8 mouse cellular contexts compared by ENCODE assay signal in genomic region chr8:95351461-95351860, GRCm38 (mm10). TPM values are rescaled to one million over a fixed set of nuclear protein-coding genes. Genes with fewer than 3 reads are reported as not detected.
DNase-seq lines count a peak whose midpoint lies in the region; ATAC-seq and TF ChIP-seq lines count a peak whose summit lies in the region.

No protein-coding gene starts in this region.

- H3K9ac ChIP-seq in hindbrain, embryonic 15.5 days, result no peak overlapping the region; the same call in 1 of the 2 replicates

- no peaks in the 10 kb centered on the region for H3K9me3 ChIP-seq in hindbrain, embryonic 15.5 days
- H3K9me3 ChIP-seq in midbrain, embryonic 10.5 days (replicated peaks), result no peaks in the 10 kb centered on the region

- DNase-seq in cerebellum, adult 2 months, result no peak
- no peak for DNase-seq in cerebellum, postnatal 4 days (ENCODE audit: low spot score in 2 of 2)
- peak; percentile 46 for DNase-seq in midbrain, embryonic 10.5 days (ENCODE audit: low spot score)
- DNase-seq in cerebellum, postnatal 14 days, result no peak
- no peak for DNase-seq in layer of hippocampus, adult 9-11 months

- TF ChIP-seq POLR2A in cerebellum, adult 2 months (IDR thresholded peaks at IDR 0.05; ENCODE audit: borderline replicate concordance, insufficient read depth, low read length), result no peak
- no peak for TF ChIP-seq POLR2A in cortical plate, adult 2 months (IDR thresholded peaks at IDR 0.05; ENCODE audit: extremely low read depth, insufficient read depth, low read length)

- no peak for ATAC-seq in hindbrain, embryonic 15.5 days (ENCODE audit: low FRiP score, low read depth)
- ATAC-seq in erythroid progenitor cell, adult 5-6 weeks (replicated peaks; ENCODE audit: low FRiP score, poor library complexity, severe bottlenecking), result no peak

- 6% methylated on average over 15 of the region's 15 CpGs for WGBS in cerebellum, adult 2 months
- 1% methylated on average over 15 of the region's 15 CpGs for WGBS in hindbrain, embryonic 15.5 days
- 2% methylated on average over 15 of the region's 15 CpGs for WGBS in midbrain, embryonic 10.5 days

- no peak overlapping the region for H3K27ac ChIP-seq in cerebellum, adult 2 months (ENCODE audit: insufficient read depth, low read length)
- no peak overlapping the region for H3K27ac ChIP-seq in cortical plate, adult 2 months (ENCODE audit: insufficient read depth, low read length)
- peak overlapping the region; percentile 91; the same call in 1 of the 2 replicates for H3K27ac ChIP-seq in hindbrain, embryonic 15.5 days (replicated peaks)
- H3K27ac ChIP-seq in midbrain, embryonic 10.5 days (replicated peaks), result peak overlapping the region; percentile 94; the same call in 1 of the 2 replicates

- peak overlapping the region; percentile 48 for H3K4me3 ChIP-seq in cerebellum, adult 2 months (replicated peaks; ENCODE audit: insufficient read depth, low read depth, low read length)
- H3K4me3 ChIP-seq in cortical plate, adult 2 months (ENCODE audit: insufficient read depth, low read length), result peak overlapping the region; percentile 46; the same call in 1 of the 2 replicates
- H3K4me3 ChIP-seq in hindbrain, embryonic 15.5 days, result peak overlapping the region; percentile 96
- H3K4me3 ChIP-seq in midbrain, embryonic 10.5 days, result peak overlapping the region; percentile 86

- H3K4me1 ChIP-seq in cerebellum, adult 2 months (ENCODE audit: control insufficient read depth, insufficient read depth, low read length), result peaks cover 4% of the 10 kb centered on the region; the same call in 1 of the 2 replicates
- H3K4me1 ChIP-seq in cortical plate, adult 2 months (ENCODE audit: control insufficient read depth, insufficient read depth, low read length), result peaks cover 8% of the 10 kb centered on the region
- peaks cover 69% of the 10 kb centered on the region for H3K4me1 ChIP-seq in hindbrain, embryonic 15.5 days (replicated peaks)
- peaks cover 40% of the 10 kb centered on the region for H3K4me1 ChIP-seq in midbrain, embryonic 10.5 days

- no peaks in the 10 kb centered on the region for H3K27me3 ChIP-seq in cerebellum, adult 2 months (ENCODE audit: control insufficient read depth, insufficient read depth, low read length)
- H3K27me3 ChIP-seq in hindbrain, embryonic 15.5 days, result no peaks in the 10 kb centered on the region
- H3K27me3 ChIP-seq in midbrain, embryonic 10.5 days (ENCODE audit: low read depth, poor library complexity, severe bottlenecking), result peaks cover 54% of the 10 kb centered on the region

- peak; percentile 5; the same call in 1 of the 2 replicates for TF ChIP-seq CTCF in cerebellum, adult 2 months (IDR thresholded peaks at IDR 0.05; ENCODE audit: borderline replicate concordance, insufficient read depth, low read depth, low read length)
- TF ChIP-seq CTCF in cortical plate, adult 2 months (IDR thresholded peaks at IDR 0.05; ENCODE audit: extremely low read depth, insufficient read depth, low read length), result no peak

- no peaks in the 10 kb centered on the region for H3K36me3 ChIP-seq in hindbrain, embryonic 15.5 days
- peaks cover 5% of the 10 kb centered on the region; the same call in 1 of the 2 replicates for H3K36me3 ChIP-seq in midbrain, embryonic 10.5 days

- peak overlapping the region; percentile 78 for H3K4me2 ChIP-seq in hindbrain, embryonic 15.5 days

RNA-seq across cellular contexts. Expression of gene Mmp15, which starts 0.6 kb away (rescaled TPM):
- 10.6 and 12.1 TPM in 2 replicates for polyA plus RNA-seq in cerebellum, adult 2 months (2012; rRNA removed)
- polyA plus RNA-seq in cortical plate, adult 2 months (2012; rRNA removed), result 8.1 and 9.2 TPM in 2 replicates
- polyA plus RNA-seq in hindbrain, embryonic 15.5 days (2015; fragmentation: Nextera tagmentation; extraction: Ambion mirVana), result 20.0 and 22.1 TPM in 2 replicates
- 12.8 and 14.8 TPM in 2 replicates for polyA plus RNA-seq in midbrain, embryonic 10.5 days (2016; fragmentation: Nextera tagmentation; extraction: Ambion mirVana)
- not detected in 2 replicates for total RNA-seq in erythroid progenitor cell, adult 5-6 weeks (2015; ENCODE audit: low replicate concordance)
- not detected in 2 replicates for total RNA-seq in erythroid progenitor cell, adult 5-6 weeks (2017; ENCODE audit: low replicate concordance)

RNA-seq across cellular contexts. Expression of gene Usb1, which starts 19.4 kb away (rescaled TPM):
- polyA plus RNA-seq in cerebellum, adult 2 months (2012; rRNA removed), result 12.4 and 14.2 TPM in 2 replicates
- polyA plus RNA-seq in cortical plate, adult 2 months (2012; rRNA removed), result 17.0 and 17.2 TPM in 2 replicates
- 34.8 and 35.8 TPM in 2 replicates for polyA plus RNA-seq in hindbrain, embryonic 15.5 days (2015; fragmentation: Nextera tagmentation; extraction: Ambion mirVana)
- polyA plus RNA-seq in midbrain, embryonic 10.5 days (2016; fragmentation: Nextera tagmentation; extraction: Ambion mirVana), result 47.7 and 50.1 TPM in 2 replicates
- 5.4 and 13.0 TPM in 2 replicates for total RNA-seq in erythroid progenitor cell, adult 5-6 weeks (2015; ENCODE audit: low replicate concordance)
- total RNA-seq in erythroid progenitor cell, adult 5-6 weeks (2017; ENCODE audit: low replicate concordance), result 2.3 TPM in 1 of 2 replicates, not detected in the other

RNA-seq across cellular contexts. Expression of gene Zfp319, which starts 19.7 kb away (rescaled TPM):
- polyA plus RNA-seq in cerebellum, adult 2 months (2012; rRNA removed), result 11.0 and 11.6 TPM in 2 replicates
- polyA plus RNA-seq in cortical plate, adult 2 months (2012; rRNA removed), result 9.9 and 10.4 TPM in 2 replicates
- polyA plus RNA-seq in hindbrain, embryonic 15.5 days (2015; fragmentation: Nextera tagmentation; extraction: Ambion mirVana), result 15.2 and 16.5 TPM in 2 replicates
- polyA plus RNA-seq in midbrain, embryonic 10.5 days (2016; fragmentation: Nextera tagmentation; extraction: Ambion mirVana), result 11.1 and 14.1 TPM in 2 replicates
- total RNA-seq in erythroid progenitor cell, adult 5-6 weeks (2015; ENCODE audit: low replicate concordance), result 0.36 and 0.42 TPM in 2 replicates
- total RNA-seq in erythroid progenitor cell, adult 5-6 weeks (2017; ENCODE audit: low replicate concordance), result 0.39 and 0.61 TPM in 2 replicates

RNA-seq across cellular contexts. Expression of gene Tepp, which starts 41.1 kb away (rescaled TPM):
- 0.18 and 0.89 TPM in 2 replicates for polyA plus RNA-seq in cerebellum, adult 2 months (2012; rRNA removed)
- polyA plus RNA-seq in cortical plate, adult 2 months (2012; rRNA removed), result 0.17 and 0.40 TPM in 2 replicates
- polyA plus RNA-seq in hindbrain, embryonic 15.5 days (2015; fragmentation: Nextera tagmentation; extraction: Ambion mirVana), result 2.3 and 3.6 TPM in 2 replicates
- 0.37 TPM in 1 of 2 replicates, not detected in the other for polyA plus RNA-seq in midbrain, embryonic 10.5 days (2016; fragmentation: Nextera tagmentation; extraction: Ambion mirVana)
- not detected in 2 replicates for total RNA-seq in erythroid progenitor cell, adult 5-6 weeks (2015; ENCODE audit: low replicate concordance)
- total RNA-seq in erythroid progenitor cell, adult 5-6 weeks (2017; ENCODE audit: low replicate concordance), result not detected in 2 replicates

RNA-seq across cellular contexts. Expression of gene Cngb1, which starts 45.1 kb away (rescaled TPM):
- polyA plus RNA-seq in cerebellum, adult 2 months (2012; rRNA removed), result 0.41 and 0.54 TPM in 2 replicates
- 0.06 and 0.23 TPM in 2 replicates for polyA plus RNA-seq in cortical plate, adult 2 months (2012; rRNA removed)
- 0.43 TPM in 2 replicates for polyA plus RNA-seq in hindbrain, embryonic 15.5 days (2015; fragmentation: Nextera tagmentation; extraction: Ambion mirVana)
- 0.17 TPM in 1 of 2 replicates, not detected in the other for polyA plus RNA-seq in midbrain, embryonic 10.5 days (2016; fragmentation: Nextera tagmentation; extraction: Ambion mirVana)
- not detected in 2 replicates for total RNA-seq in erythroid progenitor cell, adult 5-6 weeks (2015; ENCODE audit: low replicate concordance)
- not detected in 2 replicates for total RNA-seq in erythroid progenitor cell, adult 5-6 weeks (2017; ENCODE audit: low replicate concordance)

Comparison
In these comparisons a context has a peak if more than half of its experiments do, and no peak if none do; other contexts are left out.
1. H3K27ac ChIP-seq: peak in hindbrain, embryonic 15.5 days (single experiment) and midbrain, embryonic 10.5 days (single experiment); none in cerebellum, adult 2 months (single experiment) and cortical plate, adult 2 months (single experiment).
2. H3K4me3 ChIP-seq: peak in every context shown above with its lines; median percentile 96 in hindbrain, embryonic 15.5 days; 86 in midbrain, embryonic 10.5 days; 48 in cerebellum, adult 2 months; 46 in cortical plate, adult 2 months.